Mouse (Mus musculus): ENCODE measurements around the gene Sorcs2. TPM values are rescaled to one million over a fixed set of nuclear protein-coding genes. Genes with fewer than 3 reads are reported as not detected.

Gene Sorcs2
- polyA plus RNA-seq, 1 experiment: 19.3 TPM

- Histone ChIP-seq H3K4me1 (ENCODE audit: control insufficient read depth, insufficient read depth, low read length) (no peaks in the 10 kb centered on the region), H3K4me3 (replicated peaks; ENCODE audit: extremely low read depth, low read depth, low read length) (no peak overlapping the region)
- DNase-seq: no peak
- TF ChIP-seq CTCF (IDR thresholded peaks at IDR 0.05; ENCODE audit: insufficient read depth, low read length) (no peak), POLR2A (IDR thresholded peaks at IDR 0.05; ENCODE audit: borderline replicate concordance, extremely low read depth, low read depth, low read length) (no peak)
- 85% methylated on average over 6 of the region's 6 CpGs for WGBS
These were observed 285.2 kb downstream of the Sorcs2 start for GRCm38 (mm10) chr5:36112696-36113095.

- no peak for DNase-seq
- Histone ChIP-seq H3K4me3 (replicated peaks; ENCODE audit: extremely low read depth, low read depth, low read length) (no peak overlapping the region), H3K4me1 (ENCODE audit: control insufficient read depth, insufficient read depth, low read length) (no peaks in the 10 kb centered on the region)
- 52% methylated on average over 3 of the region's 3 CpGs for WGBS
- TF ChIP-seq POLR2A (IDR thresholded peaks at IDR 0.05; ENCODE audit: borderline replicate concordance, extremely low read depth, low read depth, low read length) (no peak), CTCF (IDR thresholded peaks at IDR 0.05; ENCODE audit: insufficient read depth, low read length) (no peak)
These were observed 286.4 kb downstream of the Sorcs2 start for GRCm38 (mm10) chr5:36111516-36111915.

DNA sequence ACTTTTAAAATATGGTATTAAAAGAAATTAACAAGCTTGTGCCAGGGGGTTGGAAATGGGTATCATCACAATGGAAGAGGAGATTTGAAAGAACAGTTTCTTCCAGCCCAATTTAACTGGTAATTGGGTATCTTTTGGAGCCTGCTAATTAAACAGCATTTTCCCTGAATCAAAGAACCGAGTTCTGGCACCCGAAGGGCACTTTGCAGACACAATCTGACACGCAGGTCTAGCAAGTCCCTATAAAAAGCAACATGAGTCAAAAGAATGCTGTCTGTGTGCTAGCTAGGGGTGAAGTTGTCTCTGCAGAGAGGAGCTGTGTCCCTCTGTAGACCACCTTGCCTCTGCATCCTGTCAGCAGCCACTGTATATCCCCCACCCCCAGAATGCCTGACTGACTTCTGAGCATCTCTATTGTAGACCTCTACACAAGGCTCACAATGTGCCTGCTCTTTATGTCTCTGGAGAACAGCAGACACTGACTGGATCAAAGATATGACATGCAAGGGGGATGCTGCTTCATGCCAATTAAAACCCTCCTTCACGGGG is 289.5 kb downstream of the Sorcs2 start:
- 75% methylated on average over 4 of the region's 4 CpGs for WGBS

GRCm38 (mm10) chr5:36103483-36103882 is 294.5 kb downstream of the Sorcs2 start:
- 87% methylated on average over 2 of the region's 2 CpGs for WGBS

More for the DNA sequence above, 289.5 kb downstream of the Sorcs2 start:
- Histone ChIP-seq H3K4me3 (replicated peaks; ENCODE audit: extremely low read depth, low read depth, low read length) (no peak overlapping the region), H3K4me1 (ENCODE audit: control insufficient read depth, insufficient read depth, low read length) (no peaks in the 10 kb centered on the region)
- DNase-seq: no peak
- TF ChIP-seq POLR2A (IDR thresholded peaks at IDR 0.05; ENCODE audit: borderline replicate concordance, extremely low read depth, low read depth, low read length) (no peak), CTCF (IDR thresholded peaks at IDR 0.05; ENCODE audit: insufficient read depth, low read length) (no peak)

GRCm38 (mm10) chr5:36101129-36101528 is 296.8 kb downstream of the Sorcs2 start:
- peak; percentile 58 for DNase-seq
- Histone ChIP-seq H3K4me1 (ENCODE audit: control insufficient read depth, insufficient read depth, low read length) (peaks cover 7% of the 10 kb centered on the region), H3K4me3 (replicated peaks; ENCODE audit: extremely low read depth, low read depth, low read length) (no peak overlapping the region)
- WGBS: 52% methylated on average over 10 of the region's 10 CpGs
- TF ChIP-seq CTCF (IDR thresholded peaks at IDR 0.05; ENCODE audit: insufficient read depth, low read length) (no peak), POLR2A (IDR thresholded peaks at IDR 0.05; ENCODE audit: borderline replicate concordance, extremely low read depth, low read depth, low read length) (no peak)

More at GRCm38 (mm10) chr5:36103483-36103882, 294.5 kb downstream of the Sorcs2 start:
- TF ChIP-seq CTCF (IDR thresholded peaks at IDR 0.05; ENCODE audit: insufficient read depth, low read length) (no peak), POLR2A (IDR thresholded peaks at IDR 0.05; ENCODE audit: borderline replicate concordance, extremely low read depth, low read depth, low read length) (no peak)
- H3K4me3 ChIP-seq (replicated peaks; ENCODE audit: extremely low read depth, low read depth, low read length): no peak overlapping the region
- peaks cover 7% of the 10 kb centered on the region for H3K4me1 ChIP-seq (ENCODE audit: control insufficient read depth, insufficient read depth, low read length)
- DNase-seq: no peak

GRCm38 (mm10) chr5:36100488-36100887 is 297.5 kb downstream of the Sorcs2 start:
- TF ChIP-seq POLR2A (IDR thresholded peaks at IDR 0.05; ENCODE audit: borderline replicate concordance, extremely low read depth, low read depth, low read length) (no peak), CTCF (IDR thresholded peaks at IDR 0.05; ENCODE audit: insufficient read depth, low read length) (no peak)
- 49% methylated on average over 3 of the region's 3 CpGs for WGBS
- DNase-seq: no peak
- peaks cover 7% of the 10 kb centered on the region for H3K4me1 ChIP-seq (ENCODE audit: control insufficient read depth, insufficient read depth, low read length)
- H3K4me3 ChIP-seq (replicated peaks; ENCODE audit: extremely low read depth, low read depth, low read length): no peak overlapping the region

DNA sequence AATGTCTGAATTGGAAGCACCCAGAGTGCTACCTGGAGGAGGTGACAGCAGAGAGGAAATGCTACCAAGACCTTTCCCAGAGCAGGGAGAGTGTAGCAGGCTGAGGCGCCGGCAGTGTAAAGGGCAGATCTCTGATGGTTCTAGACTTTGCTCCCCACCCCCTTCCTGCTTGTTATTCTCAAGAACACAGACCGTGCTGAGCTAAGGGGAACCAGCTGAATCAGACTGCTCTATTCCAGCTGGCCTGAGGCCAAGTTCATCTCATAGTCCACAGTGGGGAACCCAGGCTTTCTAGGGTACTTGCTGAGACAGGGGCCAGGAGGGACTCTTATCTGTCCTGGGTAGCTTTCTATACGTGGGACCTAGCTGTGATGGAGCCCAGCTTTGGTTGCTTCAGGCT is 298.3 kb downstream of the Sorcs2 start:
- 35% methylated on average over 4 of the region's 4 CpGs for WGBS
- Histone ChIP-seq H3K4me1 (ENCODE audit: control insufficient read depth, insufficient read depth, low read length) (peaks cover 7% of the 10 kb centered on the region), H3K4me3 (replicated peaks; ENCODE audit: extremely low read depth, low read depth, low read length) (no peak overlapping the region)
- no peak for TF ChIP-seq POLR2A (IDR thresholded peaks at IDR 0.05; ENCODE audit: borderline replicate concordance, extremely low read depth, low read depth, low read length)
- no peak for TF ChIP-seq CTCF (IDR thresholded peaks at IDR 0.05; ENCODE audit: insufficient read depth, low read length)
- DNase-seq: no peak

GRCm38 (mm10) chr5:36096046-36096445 is 301.9 kb downstream of the Sorcs2 start:
- DNase-seq: no peak
- H3K4me1 ChIP-seq (ENCODE audit: control insufficient read depth, insufficient read depth, low read length): peaks cover 7% of the 10 kb centered on the region
- H3K4me3 ChIP-seq (replicated peaks; ENCODE audit: extremely low read depth, low read depth, low read length): no peak overlapping the region
- TF ChIP-seq POLR2A (IDR thresholded peaks at IDR 0.05; ENCODE audit: borderline replicate concordance, extremely low read depth, low read depth, low read length): no peak
- TF ChIP-seq CTCF (IDR thresholded peaks at IDR 0.05; ENCODE audit: insufficient read depth, low read length): no peak
- 77% methylated on average over 8 of the region's 8 CpGs for WGBS

DNA sequence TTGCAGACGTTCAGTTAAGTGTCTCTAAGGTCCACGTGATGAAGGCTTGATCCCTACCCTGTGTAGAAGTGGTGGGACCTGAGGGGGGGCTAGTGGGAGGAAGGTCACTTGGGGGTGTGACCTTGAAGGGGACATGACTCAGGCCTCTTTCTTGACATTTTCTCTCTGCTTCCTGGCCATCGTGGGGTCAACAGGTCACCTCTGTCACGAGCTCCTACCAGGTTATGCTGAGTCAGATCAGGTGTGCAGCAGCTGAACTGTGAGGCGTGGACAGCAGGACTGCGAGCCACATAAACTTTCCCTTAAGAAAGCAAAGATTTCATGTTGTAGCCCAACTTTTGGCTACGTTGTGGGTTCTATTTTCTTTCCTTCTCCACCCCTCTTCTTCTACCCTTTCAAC is 307.9 kb downstream of the Sorcs2 start:
- DNase-seq: no peak
- TF ChIP-seq POLR2A (IDR thresholded peaks at IDR 0.05; ENCODE audit: borderline replicate concordance, extremely low read depth, low read depth, low read length) (no peak), CTCF (IDR thresholded peaks at IDR 0.05; ENCODE audit: insufficient read depth, low read length) (no peak)
- H3K4me3 ChIP-seq (replicated peaks; ENCODE audit: extremely low read depth, low read depth, low read length): no peak overlapping the region
- H3K4me1 ChIP-seq (ENCODE audit: control insufficient read depth, insufficient read depth, low read length): no peaks in the 10 kb centered on the region
- 66% methylated on average over 7 of the region's 7 CpGs for WGBS

DNA sequence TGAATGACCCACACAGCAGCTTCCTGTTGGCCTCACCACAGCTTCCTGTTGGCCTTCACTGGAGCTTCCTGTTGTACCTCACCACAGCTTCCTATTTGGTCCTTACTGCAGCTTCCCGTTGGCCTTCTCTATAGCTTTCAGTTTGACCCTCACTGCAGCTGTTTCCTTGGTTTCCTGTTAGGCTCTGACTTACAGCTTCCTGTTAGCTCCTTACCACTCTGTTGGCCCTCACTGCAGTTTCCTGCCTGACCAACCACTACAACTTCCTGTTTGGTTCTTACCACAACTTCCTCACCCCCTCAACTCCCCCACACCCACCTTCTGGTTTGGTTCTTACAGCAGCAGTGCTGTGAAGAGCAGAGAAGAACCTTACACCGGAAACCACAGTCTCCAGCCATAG is 308.7 kb downstream of the Sorcs2 start:
- Histone ChIP-seq H3K4me1 (ENCODE audit: control insufficient read depth, insufficient read depth, low read length) (no peaks in the 10 kb centered on the region), H3K4me3 (replicated peaks; ENCODE audit: extremely low read depth, low read depth, low read length) (no peak overlapping the region)
- DNase-seq: no peak
- TF ChIP-seq CTCF (IDR thresholded peaks at IDR 0.05; ENCODE audit: insufficient read depth, low read length) (no peak), POLR2A (IDR thresholded peaks at IDR 0.05; ENCODE audit: borderline replicate concordance, extremely low read depth, low read depth, low read length) (no peak)
- 39% methylated on average over 2 of the region's 2 CpGs for WGBS

All from lung, adult 2 months (tissue).